ENCODE assay signal across 20 mouse cellular contexts in genomic region chr1:153918521-153919206, GRCm38 (mm10). TPM values are rescaled to one million over a fixed set of nuclear protein-coding genes. Genes with fewer than 3 reads are reported as not detected.
DNase-seq lines count a peak whose midpoint lies in the region; ATAC-seq and TF ChIP-seq lines count a peak whose summit lies in the region.
"Had no signal": no experiment of that assay in that cellular context is flagged by ENCODE, and none has a peak within 500 bp of the region (broad histone marks: within the 10 kb centered on the region; RNA-seq: fewer than 3 reads in every experiment).

No protein-coding gene starts in this region.

- no peak overlapping the region for H3K9ac ChIP-seq in midbrain, embryonic 11.5 days (ENCODE audit: low read length)
- H3K9ac ChIP-seq in midbrain, postnatal 0 days (replicated peaks; ENCODE audit: low read length, poor library complexity, severe bottlenecking): no peak overlapping the region
- no peak overlapping the region for H3K9ac ChIP-seq in stomach, postnatal 0 days (ENCODE audit: low read length)
- H3K9ac ChIP-seq: lung, embryonic 14.5 days; midbrain, embryonic 13.5 days had no signal

- H3K36me3 ChIP-seq in midbrain, embryonic 11.5 days (ENCODE audit: control insufficient read depth, insufficient read depth, low read length): no peaks in the 10 kb centered on the region
- no peaks in the 10 kb centered on the region for H3K36me3 ChIP-seq in midbrain, postnatal 0 days (ENCODE audit: insufficient read depth, low read length)
- H3K36me3 ChIP-seq in stomach, postnatal 0 days (ENCODE audit: control insufficient read depth, insufficient read depth, low read length): no peaks in the 10 kb centered on the region
- H3K36me3 ChIP-seq: G1E; limb, embryonic 10.5 days; midbrain, embryonic 13.5 days had no signal

- no peak for TF ChIP-seq EP300 in stomach, postnatal 0 days (optimal IDR thresholded peaks at IDR 0.05)

- H3K9me3 ChIP-seq in midbrain, embryonic 11.5 days (ENCODE audit: control insufficient read depth, low read length): no peaks in the 10 kb centered on the region
- no peaks in the 10 kb centered on the region for H3K9me3 ChIP-seq in midbrain, postnatal 0 days (ENCODE audit: low read length)
- no peaks in the 10 kb centered on the region for H3K9me3 ChIP-seq in stomach, postnatal 0 days (ENCODE audit: control insufficient read depth, low read length)
- H3K9me3 ChIP-seq: G1E; limb, embryonic 10.5 days; midbrain, embryonic 13.5 days had no signal

- WGBS in midbrain, embryonic 11.5 days: 82% methylated on average over 3 of the region's 3 CpGs
- WGBS in midbrain, postnatal 0 days: 79% methylated on average over 3 of the region's 3 CpGs
- 73% methylated on average over 3 of the region's 3 CpGs for WGBS in stomach, postnatal 0 days

- intact Hi-C loops in heart, postnatal 36 days (cut with DNase I): loop anchor here (2.0 kb wide), 1 partner anchor 18 kb away; the partner anchor contains the start of gene Teddm2
- intact Hi-C loops in left cerebral cortex, postnatal 36 days (cut with DNase I): no loop called here

- no peak overlapping the region for H3K4me2 ChIP-seq in midbrain, embryonic 11.5 days
- H3K4me2 ChIP-seq in midbrain, postnatal 0 days (ENCODE audit: low read depth, low read length, poor library complexity, severe bottlenecking): no peak overlapping the region
- no peak overlapping the region for H3K4me2 ChIP-seq in stomach, postnatal 0 days (replicated peaks; ENCODE audit: low read depth)
- H3K4me2 ChIP-seq: lung, embryonic 14.5 days; midbrain, embryonic 13.5 days had no signal

- H3K4me3 ChIP-seq in midbrain, embryonic 11.5 days (ENCODE audit: low read depth, low read length): no peak overlapping the region
- H3K4me3 ChIP-seq in midbrain, postnatal 0 days (ENCODE audit: low read depth, low read length): no peak overlapping the region
- H3K4me3 ChIP-seq in stomach, postnatal 0 days (ENCODE audit: low read depth, low read length): no peak overlapping the region
- H3K4me3 ChIP-seq: limb, embryonic 10.5 days; midbrain, embryonic 13.5 days had no signal

- no peaks in the 10 kb centered on the region for H3K4me1 ChIP-seq in midbrain, embryonic 11.5 days (ENCODE audit: control insufficient read depth, insufficient read depth, low read length)
- no peaks in the 10 kb centered on the region for H3K4me1 ChIP-seq in midbrain, postnatal 0 days (ENCODE audit: insufficient read depth, low read length)
- H3K4me1 ChIP-seq in stomach, postnatal 0 days (replicated peaks; ENCODE audit: control insufficient read depth, insufficient read depth): no peaks in the 10 kb centered on the region
- H3K4me1 ChIP-seq: midbrain, embryonic 13.5 days had no signal

- no peaks in the 10 kb centered on the region for H3K27me3 ChIP-seq in midbrain, embryonic 11.5 days (ENCODE audit: control insufficient read depth, insufficient read depth, low read length)
- H3K27me3 ChIP-seq in midbrain, postnatal 0 days (ENCODE audit: insufficient read depth, low read length): no peaks in the 10 kb centered on the region
- H3K27me3 ChIP-seq in stomach, postnatal 0 days (ENCODE audit: control insufficient read depth, insufficient read depth, low read length): no peaks in the 10 kb centered on the region
- H3K27me3 ChIP-seq: midbrain, embryonic 13.5 days had no signal

- ATAC-seq in midbrain, embryonic 11.5 days (ENCODE audit: low FRiP score): no peak
- ATAC-seq in midbrain, postnatal 0 days (ENCODE audit: low FRiP score): no peak
- ATAC-seq in stomach, postnatal 0 days (ENCODE audit: low FRiP score, low TSS enrichment): no peak
- ATAC-seq: midbrain, embryonic 13.5 days had no signal

- peak; percentile 96 for DNase-seq in heart, adult 11 months
- DNase-seq in heart, postnatal 36 days: no peak
- DNase-seq in midbrain, embryonic 11.5 days (ENCODE audit: low spot score, missing footprints): peak; percentile 17
- no peak for DNase-seq in midbrain, postnatal 0 days (ENCODE audit: low spot score)
- peak; percentile 65 for DNase-seq in kidney, postnatal 14 days
- DNase-seq in left cerebral cortex, postnatal 36 days (ENCODE audit: low spot score in 2 of 2): no peak
- DNase-seq in embryo, embryonic 10.5 days (ENCODE audit: low spot score): no peak
- no peak for DNase-seq in stomach, postnatal 0 days (ENCODE audit: low spot score)
- DNase-seq: cerebellum, adult 2 months; embryo, embryonic 11 days; layer of hippocampus, adult 9-11 months; lung, embryonic 14.5 days; retina, postnatal 1 day had no signal

- H3K27ac ChIP-seq in midbrain, embryonic 11.5 days (ENCODE audit: low read depth, low read length): no peak overlapping the region
- H3K27ac ChIP-seq in midbrain, postnatal 0 days (ENCODE audit: low read depth, low read length): no peak overlapping the region
- H3K27ac ChIP-seq in stomach, postnatal 0 days (replicated peaks): no peak overlapping the region
- H3K27ac ChIP-seq: limb, embryonic 10.5 days; midbrain, embryonic 13.5 days had no signal

- TF ChIP-seq CTCF in midbrain, postnatal 0 days (IDR thresholded peaks at IDR 0.05): no peak
- TF ChIP-seq CTCF in stomach, postnatal 0 days (IDR thresholded peaks at IDR 0.05; ENCODE audit: low read depth): no peak

RNA-seq across cellular contexts. Expression of gene Teddm2, which starts 18.6 kb away (rescaled TPM):
- 1 to 10 TPM in 1 of 2 experiments, under 1 TPM in 1; 0.78 to 1.1 TPM for total RNA-seq in heart, postnatal 36 days (2021)
- 0.43 and 0.48 TPM in 2 replicates for polyA plus RNA-seq in midbrain, embryonic 11.5 days (2014; fragmentation: Nextera tagmentation; extraction: Ambion mirVana)
- total RNA-seq in midbrain, postnatal 0 days (2014; rRNA removed): 0.66 and 1.1 TPM in 2 replicates
- 1.2 and 1.7 TPM in 2 replicates for polyA plus RNA-seq in midbrain, postnatal 0 days (2015; fragmentation: Nextera tagmentation; extraction: Ambion mirVana)
- 1 to 10 TPM; 3.6 to 3.9 TPM for total RNA-seq in left cerebral cortex, postnatal 36 days (2021)
- polyA plus RNA-seq in stomach, postnatal 0 days (2015; fragmentation: Nextera tagmentation; extraction: Ambion mirVana): 0.80 and 0.85 TPM in 2 replicates

RNA-seq across cellular contexts. Expression of gene Glul, which starts 18.9 kb away (rescaled TPM):
- total RNA-seq in heart, postnatal 36 days (2021): 100 to 1,000 TPM; 611 to 674 TPM
- 121 and 130 TPM in 2 replicates for polyA plus RNA-seq in midbrain, embryonic 11.5 days (2014; fragmentation: Nextera tagmentation; extraction: Ambion mirVana)
- 312 and 330 TPM in 2 replicates for total RNA-seq in midbrain, postnatal 0 days (2014; rRNA removed)
- 237 and 250 TPM in 2 replicates for polyA plus RNA-seq in midbrain, postnatal 0 days (2015; fragmentation: Nextera tagmentation; extraction: Ambion mirVana)
- total RNA-seq in left cerebral cortex, postnatal 36 days (2021): 1,000 to 10,000 TPM; 1,847 to 2,050 TPM
- 330 and 353 TPM in 2 replicates for polyA plus RNA-seq in stomach, postnatal 0 days (2015; fragmentation: Nextera tagmentation; extraction: Ambion mirVana)

RNA-seq across cellular contexts. Expression of gene Teddm1a, which starts 27.1 kb away (rescaled TPM):
- total RNA-seq in heart, postnatal 36 days (2021): not detected
- polyA plus RNA-seq in midbrain, embryonic 11.5 days (2014; fragmentation: Nextera tagmentation; extraction: Ambion mirVana): not detected in 2 replicates
- not detected in 2 replicates for total RNA-seq in midbrain, postnatal 0 days (2014; rRNA removed)
- polyA plus RNA-seq in midbrain, postnatal 0 days (2015; fragmentation: Nextera tagmentation; extraction: Ambion mirVana): not detected in 2 replicates
- total RNA-seq in left cerebral cortex, postnatal 36 days (2021): not detected
- polyA plus RNA-seq in stomach, postnatal 0 days (2015; fragmentation: Nextera tagmentation; extraction: Ambion mirVana): not detected in 2 replicates
- total RNA-seq: adrenal gland, postnatal 4 days; heart, postnatal 14 days had no signal
- polyA plus RNA-seq: cerebellum, adult 2 months; G1E; intestine, embryonic 14.5 days; limb, embryonic 10.5 days; lung, embryonic 14.5 days; midbrain, embryonic 13.5 days; neural tube, embryonic 11.5 days had no signal

RNA-seq across cellular contexts. Expression of gene Teddm1b, which starts 44.5 kb away (rescaled TPM):
- total RNA-seq in heart, postnatal 36 days (2021): not detected
- 0.77 and 0.79 TPM in 2 replicates for polyA plus RNA-seq in midbrain, embryonic 11.5 days (2014; fragmentation: Nextera tagmentation; extraction: Ambion mirVana)
- not detected in 2 replicates for total RNA-seq in midbrain, postnatal 0 days (2014; rRNA removed)
- 0.21 and 0.22 TPM in 2 replicates for polyA plus RNA-seq in midbrain, postnatal 0 days (2015; fragmentation: Nextera tagmentation; extraction: Ambion mirVana)
- total RNA-seq in left cerebral cortex, postnatal 36 days (2021): not detected
- 0.07 and 0.11 TPM in 2 replicates for polyA plus RNA-seq in stomach, postnatal 0 days (2015; fragmentation: Nextera tagmentation; extraction: Ambion mirVana)
- total RNA-seq: adrenal gland, postnatal 4 days; heart, postnatal 14 days had no signal
- polyA plus RNA-seq: cerebellum, adult 2 months; G1E had no signal

Comparison
In these comparisons a context has a peak if more than half of its experiments do, and no peak if none do; other contexts are left out.
1. DNase-seq: peak in heart, adult 11 months (single experiment), midbrain, embryonic 11.5 days (single experiment) and kidney, postnatal 14 days (single experiment); none in heart, postnatal 36 days (0 of 2), midbrain, postnatal 0 days (single experiment), left cerebral cortex, postnatal 36 days (0 of 2), embryo, embryonic 10.5 days (single experiment) and stomach, postnatal 0 days (single experiment).